Comparison of ENCODE assay signal across 13 mouse cellular contexts in genomic region chr8:70461765-70462515, GRCm38 (mm10). TPM values are rescaled to one million over a fixed set of nuclear protein-coding genes. Genes with fewer than 3 reads are reported as not detected.
DNase-seq lines count a peak whose midpoint lies in the region; ATAC-seq lines count a peak whose summit lies in the region.
"Had no signal": no experiment of that assay in that cellular context is flagged by ENCODE, and none has a peak within 500 bp of the region (broad histone marks: within the 10 kb centered on the region; RNA-seq: fewer than 3 reads in every experiment).

No protein-coding gene starts in this region.

- 91% methylated on average over 16 of the region's 16 CpGs for WGBS in hindbrain, embryonic 13.5 days
- WGBS in hindbrain, embryonic 11.5 days: 90% methylated on average over 16 of the region's 16 CpGs
- WGBS in neural tube, embryonic 15.5 days: 91% methylated on average over 16 of the region's 16 CpGs

- H3K4me2 ChIP-seq in hindbrain, embryonic 13.5 days: no peak overlapping the region
- no peak overlapping the region for H3K4me2 ChIP-seq in hindbrain, embryonic 11.5 days (replicated peaks; ENCODE audit: low read depth, low read length)
- no peak overlapping the region for H3K4me2 ChIP-seq in neural tube, embryonic 15.5 days
- H3K4me2 ChIP-seq: forebrain, embryonic 15.5 days; heart, embryonic 13.5 days; liver, embryonic 13.5 days had no signal

- H3K9ac ChIP-seq in hindbrain, embryonic 13.5 days: no peak overlapping the region
- H3K9ac ChIP-seq in hindbrain, embryonic 11.5 days (ENCODE audit: low read depth, low read length): no peak overlapping the region
- H3K9ac ChIP-seq in neural tube, embryonic 15.5 days (replicated peaks): peak overlapping the region; percentile 0; the same call in 1 of the 2 replicates
- H3K9ac ChIP-seq: forebrain, embryonic 15.5 days; liver, embryonic 13.5 days had no signal

- ATAC-seq in hindbrain, embryonic 13.5 days (ENCODE audit: low FRiP score): 0 out of 2 replicates have a peak, but pooled peaks have one; percentile 12
- no peak for ATAC-seq in hindbrain, embryonic 11.5 days (ENCODE audit: low FRiP score)
- 0 out of 2 replicates have a peak, but pooled peaks have one; percentile 18 for ATAC-seq in neural tube, embryonic 15.5 days (ENCODE audit: low FRiP score)
- ATAC-seq: forebrain, embryonic 15.5 days had no signal

- peaks cover 9% of the 10 kb centered on the region for H3K4me1 ChIP-seq in hindbrain, embryonic 13.5 days (replicated peaks)
- H3K4me1 ChIP-seq in hindbrain, embryonic 11.5 days (replicated peaks; ENCODE audit: control insufficient read depth, insufficient read depth, low read length): no peaks in the 10 kb centered on the region
- peaks cover 22% of the 10 kb centered on the region for H3K4me1 ChIP-seq in neural tube, embryonic 15.5 days
- H3K4me1 ChIP-seq: forebrain, embryonic 15.5 days had no signal

- intact Hi-C loops in left cerebral cortex, postnatal 25 days (cut with DNase I): no loop called here

- no peak overlapping the region for H3K4me3 ChIP-seq in hindbrain, embryonic 13.5 days
- no peak overlapping the region for H3K4me3 ChIP-seq in hindbrain, embryonic 11.5 days (ENCODE audit: low read depth, low read length)
- no peak overlapping the region for H3K4me3 ChIP-seq in neural tube, embryonic 15.5 days (replicated peaks)
- H3K4me3 ChIP-seq: forebrain, embryonic 15.5 days; heart, embryonic 13.5 days; liver, embryonic 13.5 days had no signal

- H3K27ac ChIP-seq in hindbrain, embryonic 13.5 days: no peak overlapping the region
- no peak overlapping the region for H3K27ac ChIP-seq in hindbrain, embryonic 11.5 days (ENCODE audit: low read depth, low read length)
- no peak overlapping the region for H3K27ac ChIP-seq in neural tube, embryonic 15.5 days (replicated peaks)
- H3K27ac ChIP-seq: forebrain, embryonic 15.5 days; liver, embryonic 13.5 days had no signal

- H3K9me3 ChIP-seq in hindbrain, embryonic 13.5 days: no peaks in the 10 kb centered on the region
- H3K9me3 ChIP-seq in hindbrain, embryonic 11.5 days (ENCODE audit: control insufficient read depth, low read length): no peaks in the 10 kb centered on the region
- H3K9me3 ChIP-seq in neural tube, embryonic 15.5 days (replicated peaks): no peaks in the 10 kb centered on the region
- H3K9me3 ChIP-seq: forebrain, embryonic 15.5 days had no signal

- H3K27me3 ChIP-seq in hindbrain, embryonic 13.5 days: no peaks in the 10 kb centered on the region
- no peaks in the 10 kb centered on the region for H3K27me3 ChIP-seq in hindbrain, embryonic 11.5 days (ENCODE audit: control insufficient read depth, insufficient read depth, low read length)
- H3K27me3 ChIP-seq in neural tube, embryonic 15.5 days (replicated peaks): no peaks in the 10 kb centered on the region
- H3K27me3 ChIP-seq: forebrain, embryonic 15.5 days; heart, embryonic 13.5 days; liver, embryonic 13.5 days had no signal

- peaks cover 12% of the 10 kb centered on the region for H3K36me3 ChIP-seq in hindbrain, embryonic 13.5 days
- no peaks in the 10 kb centered on the region for H3K36me3 ChIP-seq in hindbrain, embryonic 11.5 days (ENCODE audit: control insufficient read depth, insufficient read depth, low read length)
- H3K36me3 ChIP-seq in neural tube, embryonic 15.5 days: no peaks in the 10 kb centered on the region
- H3K36me3 ChIP-seq: forebrain, embryonic 15.5 days had no signal

- DNase-seq in hindbrain, embryonic 11.5 days (ENCODE audit: low spot score): no peak
- no peak for DNase-seq in neural tube, embryonic 10.5 days (ENCODE audit: extremely low spot score, low spot score)
- peak; percentile 84 to 86 for DNase-seq in adrenal gland, postnatal 36 days
- no peak for DNase-seq in urinary bladder, adult 18-20 months (ENCODE audit: low spot score in 2 of 2)
- DNase-seq in left cerebral cortex, postnatal 25 days (ENCODE audit: low spot score in 2 of 2): no peak
- DNase-seq: liver, embryonic 13.5 days; spleen, adult 18-20 months; thymus, postnatal 14 days had no signal

RNA-seq across cellular contexts. Expression of gene Klhl26, which starts 14.8 kb away (rescaled TPM):
- 24.3 and 25.8 TPM in 2 replicates for polyA plus RNA-seq in hindbrain, embryonic 13.5 days (2015; fragmentation: Nextera tagmentation; extraction: Ambion mirVana)
- polyA plus RNA-seq in hindbrain, embryonic 11.5 days (2014; fragmentation: Nextera tagmentation; extraction: Ambion mirVana): 11.1 and 12.8 TPM in 2 replicates
- 33.3 and 35.0 TPM in 2 replicates for polyA plus RNA-seq in neural tube, embryonic 15.5 days (2015; fragmentation: Nextera tagmentation; extraction: Ambion mirVana)
- 10 to 100 TPM; 23.6 to 24.4 TPM for total RNA-seq in adrenal gland, postnatal 36 days (2021)
- total RNA-seq in left cerebral cortex, postnatal 25 days (2021): 10 to 100 TPM; 40.3 to 44.2 TPM

RNA-seq across cellular contexts. Expression of gene Crtc1, which starts 22.6 kb away (rescaled TPM):
- polyA plus RNA-seq in hindbrain, embryonic 13.5 days (2015; fragmentation: Nextera tagmentation; extraction: Ambion mirVana): 35.6 and 37.6 TPM in 2 replicates
- 13.6 and 14.2 TPM in 2 replicates for polyA plus RNA-seq in hindbrain, embryonic 11.5 days (2014; fragmentation: Nextera tagmentation; extraction: Ambion mirVana)
- 44.9 and 45.6 TPM in 2 replicates for polyA plus RNA-seq in neural tube, embryonic 15.5 days (2015; fragmentation: Nextera tagmentation; extraction: Ambion mirVana)
- 10 to 100 TPM; 21.8 to 25.7 TPM for total RNA-seq in adrenal gland, postnatal 36 days (2021)
- 100 to 1,000 TPM; 120 to 139 TPM for total RNA-seq in left cerebral cortex, postnatal 25 days (2021)

RNA-seq across cellular contexts. Expression of gene Tmem59l, which starts 25.2 kb away (rescaled TPM):
- 78.5 and 78.8 TPM in 2 replicates for polyA plus RNA-seq in hindbrain, embryonic 13.5 days (2015; fragmentation: Nextera tagmentation; extraction: Ambion mirVana)
- 15.6 and 19.6 TPM in 2 replicates for polyA plus RNA-seq in hindbrain, embryonic 11.5 days (2014; fragmentation: Nextera tagmentation; extraction: Ambion mirVana)
- polyA plus RNA-seq in neural tube, embryonic 15.5 days (2015; fragmentation: Nextera tagmentation; extraction: Ambion mirVana): 153 and 188 TPM in 2 replicates
- 10 to 100 TPM in 1 of 2 experiments, 1 to 10 TPM in 1; 9.5 to 11.3 TPM for total RNA-seq in adrenal gland, postnatal 36 days (2021)
- total RNA-seq in left cerebral cortex, postnatal 25 days (2021): 100 to 1,000 TPM; 264 to 286 TPM
- total RNA-seq: G1E had no signal

RNA-seq across cellular contexts. Expression of gene Crlf1, which starts 31.0 kb away (rescaled TPM):
- 2.2 and 2.9 TPM in 2 replicates for polyA plus RNA-seq in hindbrain, embryonic 13.5 days (2015; fragmentation: Nextera tagmentation; extraction: Ambion mirVana)
- polyA plus RNA-seq in hindbrain, embryonic 11.5 days (2014; fragmentation: Nextera tagmentation; extraction: Ambion mirVana): 2.4 and 6.6 TPM in 2 replicates
- 7.9 and 8.7 TPM in 2 replicates for polyA plus RNA-seq in neural tube, embryonic 15.5 days (2015; fragmentation: Nextera tagmentation; extraction: Ambion mirVana)
- under 1 TPM; 0.23 to 0.95 TPM for total RNA-seq in adrenal gland, postnatal 36 days (2021)
- total RNA-seq in left cerebral cortex, postnatal 25 days (2021): 1 to 10 TPM; 2.3 to 3.5 TPM
- total RNA-seq: G1E had no signal
- polyA plus RNA-seq: G1E had no signal

RNA-seq across cellular contexts. Expression of gene Rex1bd, which starts 44.6 kb away (rescaled TPM):
- 147 and 148 TPM in 2 replicates for polyA plus RNA-seq in hindbrain, embryonic 13.5 days (2015; fragmentation: Nextera tagmentation; extraction: Ambion mirVana)
- polyA plus RNA-seq in hindbrain, embryonic 11.5 days (2014; fragmentation: Nextera tagmentation; extraction: Ambion mirVana): 129 and 136 TPM in 2 replicates
- polyA plus RNA-seq in neural tube, embryonic 15.5 days (2015; fragmentation: Nextera tagmentation; extraction: Ambion mirVana): 165 and 181 TPM in 2 replicates
- 100 to 1,000 TPM; 144 to 154 TPM for total RNA-seq in adrenal gland, postnatal 36 days (2021)
- 100 to 1,000 TPM; 104 TPM for total RNA-seq in left cerebral cortex, postnatal 25 days (2021)

Comparison
In these comparisons a context has a peak if more than half of its experiments do, and no peak if none do; other contexts are left out.
1. DNase-seq: peak in adrenal gland, postnatal 36 days (2 of 2); none in hindbrain, embryonic 11.5 days (single experiment), neural tube, embryonic 10.5 days (single experiment), urinary bladder, adult 18-20 months (0 of 2) and left cerebral cortex, postnatal 25 days (0 of 2).